Mouse (Mus musculus): ENCODE data around the gene Fabp3.

GRCm38 (mm10) chr4:130318122-130318521 is 9.7 kb downstream of the Fabp3 start:
- TF ChIP-seq POLR2A (IDR thresholded peaks at IDR 0.05; ENCODE audit: extremely low read depth, insufficient read depth, low read length): no peak
- TF ChIP-seq CTCF (IDR thresholded peaks at IDR 0.05; ENCODE audit: low read depth, low read length): no peak
